Mouse (Mus musculus) cerebellum, adult 11 months (tissue): Measurements from ENCODE around the gene Slc9a3r2.
A peak's percentile ranks its signal among the peaks of the same experiment; 100 is the strongest.

Experiments
- DNase-seq: peaks from one replicate; pipeline ENCODE4 v3.0.0; 2022

The Slc9a3r2 gene

GRCm38 (mm10) chr17:24658017-24658758 is 8.1 kb upstream of the Slc9a3r2 start, which contains the start of gene Npw:
TSS of gene Npw (minus strand) at chr17:24658457.
- DNase-seq: no peak

- DNase-seq: no peak
These were observed 4.8 kb upstream of the Slc9a3r2 start for GRCm38 (mm10) chr17:24654969-24655368.

GRCm38 (mm10) chr17:24653967-24654710 is 4.0 kb upstream of the Slc9a3r2 start:
- peak; percentile 68 for DNase-seq

DNA sequence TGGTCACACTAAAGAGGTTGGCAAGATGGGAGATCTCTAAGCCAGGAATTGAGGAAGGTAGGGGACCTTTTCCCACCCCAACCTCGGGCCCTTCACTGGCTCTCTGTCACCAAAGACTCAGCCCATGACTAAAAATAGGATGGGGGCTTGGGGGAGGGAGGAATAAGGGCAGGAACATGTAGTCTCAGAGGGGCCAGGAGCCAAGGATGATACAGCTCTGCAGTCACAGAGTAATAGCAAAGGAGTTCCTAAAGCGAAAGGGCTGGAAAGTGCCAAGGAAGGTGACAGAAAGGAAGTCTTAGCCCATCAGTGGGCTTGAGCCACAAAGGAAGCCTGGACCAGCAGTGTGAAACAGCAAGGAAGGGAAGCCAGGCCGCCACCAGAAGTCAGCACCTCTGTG is 1.7 kb upstream of the Slc9a3r2 start:
- no peak for DNase-seq

DNA sequence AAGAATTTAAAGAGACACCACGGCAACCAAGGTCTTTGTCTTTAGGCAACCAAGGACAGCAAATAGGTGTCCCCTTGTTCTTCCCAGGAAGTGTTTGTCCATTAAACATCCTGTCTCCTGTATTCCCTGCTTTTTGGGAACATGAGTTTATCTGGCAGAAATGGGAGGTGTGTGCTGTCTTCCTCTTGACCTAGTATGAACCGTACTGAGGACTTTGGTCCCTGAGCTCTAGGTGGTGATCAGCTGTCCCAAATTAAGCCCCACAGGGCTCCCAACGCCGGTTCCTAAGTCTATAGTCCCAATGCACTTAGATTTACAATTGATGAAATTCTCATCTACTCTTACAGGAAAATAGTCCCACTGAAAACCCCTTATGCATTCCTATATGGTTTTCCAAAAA is 639 bp upstream of the Slc9a3r2 start:
- DNase-seq: no peak

DNA sequence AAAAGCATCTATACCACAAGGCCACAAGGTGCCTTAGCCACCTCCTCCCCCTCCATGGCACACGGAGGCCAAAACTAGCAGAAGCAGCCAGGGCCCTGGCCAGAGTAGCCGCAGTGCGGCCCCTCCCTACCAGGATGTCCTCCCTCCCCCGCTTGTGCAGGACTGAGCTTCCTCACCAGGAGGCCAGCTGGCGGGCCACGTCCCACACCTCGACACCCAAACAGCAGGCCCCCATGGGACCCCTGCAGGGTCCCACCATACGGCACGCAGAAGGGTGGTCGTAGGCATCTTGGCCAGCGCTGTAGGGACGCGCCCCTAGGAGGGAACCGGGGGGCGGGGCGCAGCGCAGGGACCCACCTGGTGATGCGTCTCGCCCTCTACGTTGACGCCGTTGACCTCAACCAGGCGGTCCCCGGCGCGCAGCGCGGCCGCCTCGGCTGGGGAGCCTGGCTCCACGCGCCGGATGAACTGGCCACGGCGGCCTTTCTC is 502 bp downstream of the Slc9a3r2 start:
- no peak for DNase-seq

DNA sequence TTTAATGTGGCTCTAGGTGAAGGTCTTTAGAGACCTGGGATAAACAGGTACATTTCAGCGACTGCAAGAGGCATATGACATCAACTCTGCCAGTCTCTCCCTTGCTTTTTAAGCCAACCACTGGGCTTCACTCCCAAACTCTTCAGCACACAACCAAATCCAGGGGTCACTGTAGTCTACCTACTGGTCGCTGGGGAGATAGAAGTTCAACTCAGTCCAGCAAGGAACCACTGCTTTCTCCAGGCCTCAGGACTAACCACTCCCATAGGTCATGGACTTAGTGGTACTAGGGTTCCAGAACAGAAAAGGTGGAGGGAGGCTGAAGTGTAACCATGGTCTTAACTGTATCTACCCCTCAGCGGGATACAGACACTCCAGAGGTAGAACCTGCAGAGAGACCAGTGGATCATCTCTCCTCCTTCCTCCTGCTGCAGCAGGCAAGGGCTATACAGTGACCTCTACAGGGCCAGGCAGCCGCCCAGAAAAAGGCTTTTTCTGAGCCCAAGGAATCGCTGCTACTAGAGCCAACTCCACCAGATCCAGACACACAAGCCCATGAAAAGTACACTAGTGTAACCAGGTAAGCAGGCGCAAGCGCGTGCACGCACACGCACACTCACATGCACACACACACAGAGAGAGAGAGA is 1.3 kb downstream of the Slc9a3r2 start:
- no peak for DNase-seq

DNA sequence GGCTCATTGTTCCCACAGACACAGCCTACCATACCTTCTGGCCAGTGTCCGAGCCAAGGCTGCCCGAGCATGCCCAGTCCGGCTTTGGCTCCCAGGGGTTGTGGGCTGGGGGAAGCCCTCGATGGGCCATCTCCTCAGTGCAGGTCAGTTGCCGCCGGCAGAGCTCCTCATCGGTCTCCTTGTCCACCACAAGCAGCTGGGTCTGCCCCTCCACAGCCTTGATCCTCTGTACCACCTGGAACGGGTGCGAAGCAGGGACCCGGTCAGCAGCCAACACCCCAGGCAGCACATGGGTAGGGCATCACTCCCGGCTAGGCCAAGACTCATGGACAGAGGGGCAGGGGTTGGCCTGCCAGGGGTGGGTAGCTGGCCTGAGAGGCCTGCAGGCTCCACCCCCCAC is 2.6 kb downstream of the Slc9a3r2 start:
- DNase-seq: no peak

GRCm38 (mm10) chr17:24646381-24646780 is 3.7 kb downstream of the Slc9a3r2 start:
- no peak for DNase-seq

GRCm38 (mm10) chr17:24645916-24646315 is 4.2 kb downstream of the Slc9a3r2 start:
- DNase-seq: no peak

DNA sequence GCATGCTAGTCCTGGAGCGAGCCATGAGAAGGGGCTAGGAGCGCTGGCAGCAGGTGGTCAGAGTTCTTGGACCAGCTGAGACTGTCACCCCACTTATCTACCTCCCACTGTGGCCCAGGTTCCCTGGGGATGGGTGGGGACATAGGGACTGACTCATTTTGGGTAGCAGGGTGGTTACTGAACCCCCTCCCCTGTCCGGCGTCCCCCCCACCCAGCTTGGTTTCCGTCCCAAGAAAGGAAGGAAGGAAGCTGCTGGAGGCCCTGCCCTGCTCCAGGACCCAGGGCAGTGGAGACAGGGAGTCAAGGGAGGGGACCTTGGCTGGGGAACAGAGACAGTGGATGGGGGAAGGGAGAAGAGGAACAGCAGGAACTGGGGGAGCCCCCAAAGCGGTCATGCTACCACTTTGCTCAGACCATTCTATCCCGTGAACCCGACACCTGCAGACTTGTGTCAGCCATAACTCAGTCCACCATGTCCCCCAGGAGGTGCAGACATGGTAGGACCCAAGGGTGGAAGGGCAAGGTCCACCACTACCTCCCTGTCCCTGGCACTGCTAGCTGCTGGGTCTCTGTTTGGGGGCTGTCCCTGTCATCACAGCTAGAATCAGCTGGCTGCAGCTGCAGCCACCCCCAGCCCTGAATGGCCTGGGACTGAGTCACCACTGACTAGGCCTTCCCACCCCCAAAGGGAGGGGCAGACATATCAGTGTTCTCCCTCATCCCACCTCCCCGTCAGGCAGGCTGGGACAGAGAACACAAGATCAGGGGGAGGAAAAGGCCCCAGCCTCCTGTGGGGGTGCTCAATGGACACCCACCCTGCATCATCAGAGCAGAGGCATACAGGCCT is 5.0 kb downstream of the Slc9a3r2 start:
- DNase-seq: no peak

DNA sequence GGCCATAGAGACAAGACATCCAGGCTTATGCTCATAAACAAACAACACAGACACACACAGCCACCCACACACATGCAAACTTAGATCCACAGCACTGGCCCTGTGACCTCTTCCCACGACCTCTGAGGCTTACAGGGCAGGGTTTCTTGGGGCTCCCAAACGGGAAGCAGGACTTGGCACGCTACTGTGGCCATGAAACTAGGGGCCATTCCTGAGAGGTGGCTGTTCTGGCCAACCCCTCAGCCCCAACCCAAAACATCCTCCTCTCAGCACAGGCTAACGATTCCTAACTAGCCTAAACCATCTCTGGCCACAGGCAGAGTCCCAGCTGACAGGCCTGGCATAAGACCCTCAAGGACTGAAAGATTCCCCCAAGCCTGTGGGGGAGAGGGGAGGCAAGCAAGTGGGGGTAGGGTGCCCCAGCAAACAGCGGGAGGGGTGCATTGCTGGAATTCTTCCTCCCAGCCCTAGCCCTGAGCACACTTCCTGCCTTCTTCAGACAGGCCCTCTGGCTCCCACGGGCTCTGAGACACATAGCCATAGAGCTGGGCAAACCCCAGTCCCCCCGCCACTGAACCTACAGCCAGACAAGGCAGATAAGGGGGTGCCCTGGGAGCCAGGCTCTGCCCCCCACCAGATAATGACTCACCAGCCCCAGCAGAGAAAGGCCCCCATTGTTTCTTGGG is 6.0 kb downstream of the Slc9a3r2 start:
- DNase-seq: no peak

DNA sequence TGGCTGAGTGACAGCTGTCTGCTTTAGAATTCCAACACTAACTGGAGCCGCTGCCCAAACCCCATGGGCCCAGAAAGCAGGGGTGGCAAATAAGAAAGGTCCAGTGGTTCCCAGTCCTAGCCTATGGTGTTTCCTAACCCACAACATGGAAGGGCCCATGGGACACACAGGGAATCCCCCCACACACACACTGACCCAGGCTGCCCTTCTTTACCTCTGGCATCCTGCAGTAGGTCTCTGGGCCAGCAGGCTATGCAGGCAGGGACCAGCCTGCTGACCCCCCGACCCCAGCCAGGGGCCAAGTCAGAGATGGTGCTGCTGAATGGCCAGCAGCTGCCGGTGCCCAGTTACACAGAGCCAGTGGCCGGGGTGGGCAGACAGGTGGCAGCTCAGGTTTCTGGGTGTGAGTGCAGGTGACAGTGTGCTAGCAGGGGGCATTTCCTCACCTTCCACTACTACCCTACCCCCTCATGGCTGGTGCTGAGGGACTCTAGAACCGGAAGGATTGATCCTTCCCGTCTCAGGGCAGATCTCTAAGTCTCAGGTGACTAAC is 7.3 kb downstream of the Slc9a3r2 start:
- no peak for DNase-seq

- DNase-seq: no peak
These were observed 8.2 kb downstream of the Slc9a3r2 start for GRCm38 (mm10) chr17:24641944-24642343.

DNA sequence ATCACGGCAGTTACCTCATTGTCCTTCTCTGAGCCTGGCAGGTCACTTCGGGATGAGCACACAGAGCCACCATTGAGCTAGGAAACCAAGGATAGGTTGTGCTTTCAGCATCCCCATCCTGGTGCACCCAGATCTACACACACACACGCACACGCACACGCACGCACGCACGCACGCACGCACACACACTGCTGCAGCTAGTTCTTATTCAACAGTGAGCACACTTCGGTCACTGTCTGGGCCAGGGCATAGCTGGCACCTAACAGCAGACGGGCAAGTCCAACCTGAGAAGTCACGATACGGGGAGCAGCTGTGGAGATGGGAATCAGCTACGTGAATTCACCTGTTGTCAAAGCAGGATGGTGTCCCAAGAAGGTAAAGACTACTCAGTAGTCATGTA is 9.5 kb downstream of the Slc9a3r2 start:
- no peak for DNase-seq

GRCm38 (mm10) chr17:24640119-24640518 is 10.0 kb downstream of the Slc9a3r2 start:
- no peak for DNase-seq

- DNase-seq: no peak
These were observed 10.5 kb downstream of the Slc9a3r2 start for GRCm38 (mm10) chr17:24639571-24639988.

- no peak for DNase-seq
These were observed 11.3 kb downstream of the Slc9a3r2 start for GRCm38 (mm10) chr17:24638840-24639239.

- no peak for DNase-seq
These were observed 11.9 kb downstream of the Slc9a3r2 start for GRCm38 (mm10) chr17:24638214-24638613.

DNA sequence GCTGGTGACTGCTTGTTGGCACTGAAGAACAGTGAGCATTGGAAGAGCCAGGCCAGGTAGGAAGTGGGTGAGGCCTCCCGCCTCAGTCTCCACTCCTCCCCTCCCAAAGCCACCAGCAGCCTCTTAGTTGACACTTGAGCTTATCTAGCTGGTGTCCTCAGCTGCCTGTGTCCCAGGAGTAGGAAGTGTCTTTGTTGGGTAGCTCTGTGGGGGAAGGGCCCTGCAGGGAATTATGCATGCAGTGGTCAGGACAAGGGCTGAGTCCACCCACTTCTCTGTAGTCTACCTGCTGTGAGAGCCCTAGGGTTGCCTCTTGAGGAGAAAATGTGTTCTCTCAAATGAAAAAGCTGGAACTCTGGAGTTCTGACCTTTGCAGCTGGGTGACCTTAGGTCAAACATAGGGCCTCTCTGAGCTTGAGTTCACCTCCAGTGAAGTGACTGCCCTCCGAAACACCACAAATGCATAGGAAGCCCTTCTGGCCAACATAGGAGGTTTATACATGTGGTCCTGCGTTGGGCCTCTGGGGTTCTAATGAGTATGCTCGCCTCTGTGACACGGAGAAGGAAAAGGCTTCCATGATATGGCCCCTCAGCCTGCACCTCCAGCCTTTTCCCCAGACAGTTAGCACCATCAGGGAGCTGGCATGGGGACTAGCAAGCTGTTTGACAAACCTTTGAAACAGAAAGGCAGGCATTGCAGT is 13.2 kb downstream of the Slc9a3r2 start:
- no peak for DNase-seq

GRCm38 (mm10) chr17:24635694-24636093 is 14.4 kb downstream of the Slc9a3r2 start:
- no peak for DNase-seq
